Mouse (Mus musculus) ZHBTc4 (cell line): Measurements from ENCODE around the gene Gm20604.
A peak's percentile ranks its signal among the peaks of the same experiment; 100 is the strongest.

Experiments
- DNase-seq: peaks from one replicate; pipeline ENCODE4 v3.0.0-alpha.2; 2011; ENCODE audit warnings: low read depth, low spot score

The Gm20604 gene

DNA sequence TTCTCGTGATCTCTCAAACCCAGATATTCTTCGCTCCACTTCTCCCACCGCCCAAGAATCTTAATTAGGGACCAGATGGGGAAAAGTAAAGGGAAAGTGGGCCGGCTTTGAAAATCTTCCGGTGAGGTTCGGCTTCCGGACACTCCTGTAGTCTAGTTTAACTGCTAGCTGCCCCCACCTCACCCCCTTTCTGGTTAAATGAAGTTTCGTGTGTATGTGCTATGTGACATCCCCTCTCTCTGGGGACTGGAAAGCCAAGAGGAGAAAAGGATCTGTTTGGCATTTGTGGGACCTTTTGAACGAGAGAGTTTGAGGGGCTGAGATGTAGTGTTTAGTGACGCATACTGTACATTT is at the start of gene Gm20604:
Gene Gm20604, minus strand, starts transcription at position 270 of the 354 bp plus-strand sequence.
- DNase-seq: peak; percentile 50

DNA sequence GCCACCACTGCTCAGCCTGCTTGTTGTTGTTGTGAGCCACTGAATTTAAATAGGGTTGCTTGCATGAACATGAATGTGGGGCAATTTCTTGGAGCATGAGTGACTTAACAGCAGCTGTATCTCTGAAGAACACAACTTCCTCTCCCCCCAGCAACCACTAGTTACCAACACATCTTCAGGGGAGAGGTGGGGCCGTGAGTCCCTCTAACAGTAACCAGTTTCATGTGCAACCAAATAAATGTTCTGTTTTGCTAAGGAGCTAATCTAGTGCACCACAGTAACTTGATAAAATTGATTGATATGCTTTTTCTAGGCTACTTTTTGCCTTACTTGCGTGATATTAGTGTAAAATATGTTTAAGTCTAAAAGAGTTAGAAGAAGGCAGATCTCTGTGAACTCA is 41.1 kb upstream of the Gm20604 start:
- DNase-seq: no peak

- DNase-seq: no peak
Observed at GRCm38 (mm10) chr12:102787927-102788326, 29.5 kb upstream of the Gm20604 start.

DNA sequence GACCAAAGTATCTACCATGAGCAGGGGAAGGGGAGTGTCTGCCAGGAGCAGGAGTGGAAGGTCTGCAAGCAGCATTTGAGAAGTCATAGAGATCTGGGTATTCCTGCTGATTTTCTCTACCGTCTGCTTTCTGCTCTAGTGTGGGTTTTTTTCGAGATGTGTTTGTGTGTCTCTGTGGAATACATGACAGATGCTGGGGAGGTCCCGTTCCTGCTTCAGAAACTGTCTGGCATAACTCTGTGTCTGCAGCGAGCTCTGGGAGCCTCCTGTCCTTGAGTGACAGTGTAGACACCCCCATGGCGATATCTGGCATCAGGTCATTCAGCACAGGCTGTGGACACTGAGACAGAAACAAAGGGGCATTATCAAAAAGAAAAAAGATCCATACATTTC is 27.1 kb upstream of the Gm20604 start:
- DNase-seq: no peak

DNA sequence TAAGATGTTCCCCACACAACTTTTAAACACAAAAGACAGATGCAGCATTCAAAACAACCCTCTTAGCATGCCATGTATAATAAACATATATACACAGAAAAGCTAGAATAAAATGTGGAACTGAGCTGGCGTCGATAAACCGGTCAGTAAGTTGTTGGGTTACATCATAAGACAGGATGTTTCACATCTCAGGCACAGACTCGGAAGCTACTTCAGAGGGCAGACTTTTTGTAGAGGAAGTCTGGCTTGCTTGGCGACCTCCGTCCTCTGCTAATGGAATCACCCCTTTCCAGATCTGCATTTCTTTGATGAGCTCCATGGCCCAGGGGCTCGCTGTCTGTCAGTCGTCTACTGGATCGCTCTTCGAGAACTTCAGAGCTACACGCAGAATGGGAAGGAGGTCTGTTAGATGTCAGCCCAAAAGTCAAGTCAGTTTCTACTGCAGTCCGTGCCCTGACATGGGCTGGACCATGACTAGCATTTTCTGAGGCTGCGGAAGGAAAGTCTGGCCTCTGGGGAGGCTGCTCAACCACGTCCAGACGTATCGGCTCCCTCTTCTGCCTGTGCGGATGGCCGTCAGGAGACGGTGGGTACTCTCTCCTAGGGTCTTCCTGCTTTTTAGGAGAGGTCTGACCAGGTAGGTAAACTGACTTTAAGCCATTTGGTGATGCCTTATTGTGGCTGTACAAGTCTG is 26.6 kb upstream of the Gm20604 start:
- DNase-seq: no peak

GRCm38 (mm10) chr12:102782841-102783240 is 24.4 kb upstream of the Gm20604 start:
- DNase-seq: peak; percentile 52

DNA sequence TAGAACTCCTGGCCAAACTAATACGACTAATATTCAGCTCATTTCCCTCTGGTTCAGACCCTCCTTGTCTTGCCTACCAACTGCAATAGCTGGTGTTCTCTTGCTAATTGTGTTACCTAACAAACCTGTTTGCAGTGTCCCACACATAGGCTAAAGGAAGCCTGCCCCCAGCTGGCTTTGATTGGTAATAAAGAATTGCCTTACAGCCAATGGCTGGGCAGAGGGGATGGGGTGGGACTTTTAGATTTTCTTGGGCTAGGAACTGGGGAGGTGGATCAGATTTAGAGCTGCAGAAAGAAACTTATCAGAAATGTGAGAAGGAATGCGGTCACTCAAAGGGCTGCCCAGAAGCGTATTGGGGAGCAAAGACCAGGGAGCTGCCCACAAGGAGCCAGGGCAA is 21.0 kb upstream of the Gm20604 start:
- peak; percentile 71 for DNase-seq

DNA sequence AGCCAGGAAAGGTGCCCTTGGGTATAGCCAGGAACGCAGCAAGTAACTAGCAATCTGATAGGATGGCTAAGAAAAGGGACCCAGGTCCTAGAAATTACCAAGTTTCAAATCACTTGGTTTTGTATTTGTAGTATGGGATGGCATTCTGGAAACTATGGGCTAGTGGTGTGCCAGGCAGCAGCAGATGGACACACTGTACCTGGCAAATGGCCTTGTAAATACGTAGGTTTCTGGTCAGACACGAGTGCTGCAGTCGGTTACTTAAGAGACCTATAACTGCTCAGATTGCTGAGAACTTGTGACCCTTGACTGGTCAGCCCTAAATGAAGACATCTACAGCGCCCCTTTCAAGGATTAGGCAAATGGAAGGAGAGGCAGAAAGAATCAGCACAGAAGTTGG is 19.7 kb upstream of the Gm20604 start:
- no peak for DNase-seq

- DNase-seq: no peak
Observed at GRCm38 (mm10) chr12:102776035-102776434, 17.6 kb upstream of the Gm20604 start.

GRCm38 (mm10) chr12:102772676-102773075 is 14.2 kb upstream of the Gm20604 start:
- DNase-seq: no peak

- DNase-seq: peak; percentile 72
Observed at GRCm38 (mm10) chr12:102771601-102772000, 13.1 kb upstream of the Gm20604 start.

- peak; percentile 22 for DNase-seq
Observed at GRCm38 (mm10) chr12:102769000-102769399, 10.5 kb upstream of the Gm20604 start.

- no peak for DNase-seq
Observed at GRCm38 (mm10) chr12:102763696-102764095, 5.2 kb upstream of the Gm20604 start.

DNA sequence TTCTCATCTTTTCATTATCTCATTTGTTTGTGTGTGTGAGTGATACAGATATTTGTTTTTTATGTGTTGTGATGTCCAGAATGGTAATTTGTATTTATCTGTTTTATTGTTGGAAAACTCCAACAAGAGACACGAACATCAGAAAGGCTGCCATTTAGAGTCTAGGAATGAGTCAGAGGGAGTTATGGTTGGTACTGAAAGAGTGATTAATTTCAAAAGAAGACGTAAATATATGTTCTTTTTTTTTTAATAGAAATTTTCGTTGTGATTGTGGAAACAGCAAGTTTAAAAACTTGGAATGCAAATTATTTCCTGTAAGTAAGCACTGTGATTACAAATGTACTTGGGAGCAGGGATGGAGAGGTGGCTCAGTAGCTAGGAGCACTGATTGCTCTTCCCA is 3.2 kb upstream of the Gm20604 start:
- no peak for DNase-seq

DNA sequence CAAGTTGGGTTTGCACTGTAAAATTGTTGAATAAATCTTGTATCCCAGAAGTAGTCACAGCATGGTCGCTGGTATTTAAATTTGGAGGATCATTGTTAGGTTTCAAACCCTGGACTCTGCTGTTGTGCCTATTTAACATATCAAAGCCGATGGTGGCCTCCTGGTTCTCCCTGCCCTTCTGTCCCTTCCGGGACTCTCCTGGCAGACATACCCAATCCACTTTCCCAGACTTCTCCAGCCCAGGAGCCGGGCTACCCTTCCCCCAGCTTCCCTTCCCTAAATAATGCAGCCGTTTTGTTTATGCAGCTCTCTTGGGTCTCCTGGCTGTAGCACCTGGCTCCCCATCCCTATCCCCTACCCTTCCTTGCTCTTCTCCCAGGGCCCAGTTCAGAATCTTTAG is 464 bp upstream of the Gm20604 start:
- peak; percentile 71 for DNase-seq

DNA sequence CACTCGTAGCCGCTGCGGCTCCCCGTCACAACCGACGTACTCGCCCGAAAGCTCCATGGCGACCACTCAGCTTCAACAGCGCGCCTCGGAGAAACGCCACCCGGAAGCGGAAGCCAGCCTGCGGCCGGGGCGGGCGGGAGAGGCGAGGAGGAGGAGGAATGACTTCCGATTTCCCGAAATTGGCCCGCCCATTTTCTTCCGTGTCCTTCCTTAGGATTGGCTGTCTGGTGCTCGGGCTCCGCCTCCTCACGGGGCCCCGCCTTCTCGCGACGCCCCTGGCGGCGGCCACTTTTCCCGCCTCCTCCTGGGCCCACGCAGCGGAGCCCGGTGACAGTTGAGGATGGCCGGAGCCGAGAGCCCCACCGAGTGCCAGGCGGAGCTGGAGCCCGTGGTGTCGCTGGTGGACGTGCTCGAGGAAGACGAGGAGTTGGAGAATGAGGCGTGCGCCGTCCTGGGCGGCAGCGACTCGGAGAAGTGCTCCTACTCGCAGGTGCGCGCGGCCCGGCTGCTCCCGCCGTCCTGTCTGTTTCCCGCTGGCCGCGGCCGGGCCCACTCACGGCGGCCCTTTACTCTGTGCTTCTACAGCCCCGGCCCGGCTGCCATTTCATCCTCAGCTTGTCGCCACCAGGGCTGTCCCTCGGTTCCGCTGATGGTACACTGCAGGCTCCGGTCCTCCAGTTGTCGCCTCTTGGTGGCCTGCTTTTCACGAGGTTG is 626 bp downstream of the Gm20604 start, which contains the start of the genes Gm28051, Gon7 and Ubr7:
Gene Gm28051, minus strand, starts transcription at position 77 of the 714 bp plus-strand sequence.
Gene Gon7, minus strand, starts transcription at position 115 of the 714 bp plus-strand sequence.
Gene Ubr7, plus strand, starts transcription at position 279 of the 714 bp plus-strand sequence.
- peak; percentile 99 for DNase-seq

- DNase-seq: peak; percentile 29
Observed at GRCm38 (mm10) chr12:102757055-102757688, 1.3 kb downstream of the Gm20604 start.

GRCm38 (mm10) chr12:102756304-102756703 is 2.2 kb downstream of the Gm20604 start:
- DNase-seq: peak; percentile 91

DNA sequence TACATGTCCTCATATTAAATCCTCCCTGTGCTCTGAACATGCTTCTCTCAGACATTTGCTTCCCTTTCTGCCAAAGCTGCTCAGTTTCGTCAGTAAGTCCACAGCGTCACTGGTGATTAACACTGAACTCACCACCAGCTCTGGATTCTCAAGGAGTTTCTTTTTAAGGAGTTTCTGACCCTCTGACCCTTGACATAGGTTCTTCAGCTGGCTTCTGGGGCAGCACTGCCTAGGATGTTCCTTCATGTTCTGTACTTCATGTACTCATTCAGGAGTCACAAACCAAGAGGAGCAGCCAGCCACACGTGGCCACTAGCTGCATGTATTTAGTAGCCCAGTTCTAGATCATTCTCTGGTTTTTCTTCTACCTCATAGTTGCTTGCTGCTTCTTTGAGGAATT is 10.2 kb downstream of the Gm20604 start:
- DNase-seq: no peak

DNA sequence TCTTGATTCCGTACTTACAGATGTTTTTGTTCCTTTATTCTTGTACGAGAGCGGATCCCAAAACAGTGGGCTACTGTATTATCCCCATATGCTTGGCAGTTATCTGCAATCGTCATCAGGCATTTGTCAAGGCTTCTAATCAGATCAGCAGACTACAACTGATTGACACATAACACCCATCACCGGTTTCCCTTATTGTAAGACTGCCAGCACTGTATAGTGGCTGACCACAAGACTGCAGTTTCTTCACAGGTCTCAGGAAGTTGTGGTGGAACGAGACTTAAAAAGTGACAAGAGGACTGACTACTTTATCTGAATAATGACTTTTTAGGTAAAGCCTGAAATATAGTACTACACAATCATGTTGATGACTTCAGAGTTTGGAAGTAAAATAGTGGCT is 13.6 kb downstream of the Gm20604 start:
- peak; percentile 55 for DNase-seq

- DNase-seq: peak; percentile 96
Observed at GRCm38 (mm10) chr12:102743589-102744574, 14.6 kb downstream of the Gm20604 start, which contains the start of the genes Moap1 and Tmem251. Moap1 (minus strand) TSS chr12:102743661. Tmem251 (plus strand) TSS chr12:102743762.
